Mouse (Mus musculus): ENCODE measurements around the gene Tcf15.

DNA sequence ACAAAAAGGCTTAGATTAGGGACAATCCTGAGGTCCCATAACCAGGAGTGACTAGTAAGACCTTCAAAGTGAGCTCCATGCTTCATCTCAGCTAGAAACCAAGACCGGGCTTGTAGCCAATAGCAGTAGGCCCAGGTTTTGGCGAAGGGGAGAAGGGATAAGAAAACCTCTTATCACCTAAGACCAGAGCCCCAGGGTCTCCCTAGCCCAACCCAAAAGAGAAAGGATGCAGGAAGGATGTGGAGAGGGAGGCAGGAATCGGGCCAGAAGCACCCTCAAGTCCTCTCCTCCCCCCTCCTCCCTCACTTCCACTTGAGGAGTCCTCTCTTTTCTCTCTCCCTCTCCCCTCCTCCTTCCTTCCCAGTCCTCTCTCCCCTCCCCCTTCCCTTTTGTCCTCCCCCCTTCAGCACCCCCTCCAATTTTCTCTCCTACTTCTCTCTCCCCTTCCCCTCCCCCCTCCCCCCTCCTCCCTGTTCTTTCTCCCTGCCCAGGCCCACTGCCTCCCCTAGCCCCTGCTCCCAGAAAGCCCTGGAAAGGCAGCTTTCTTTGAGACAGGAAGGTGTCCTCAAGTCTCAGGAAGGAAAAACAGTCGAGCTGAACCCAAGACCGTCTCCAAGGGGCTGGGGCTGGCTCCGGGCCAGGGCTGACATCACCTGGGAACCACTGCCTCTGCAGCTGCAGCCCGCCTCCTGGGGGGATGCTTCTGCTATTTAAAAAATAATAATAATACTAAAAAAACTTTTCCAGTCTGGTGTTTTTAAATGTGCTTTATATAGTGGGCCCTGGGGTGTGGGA is 12.2 kb downstream of the Tcf15 start:
- TF ChIP-seq CTCF (IDR thresholded peaks at IDR 0.05; ENCODE audit: borderline replicate concordance, control insufficient read depth, extremely low read depth, insufficient read depth, low read length, poor library complexity): no peak
- TF ChIP-seq POLR2A (IDR thresholded peaks at IDR 0.05; ENCODE audit: control insufficient read depth, extremely low read depth, insufficient read depth, low read length, poor library complexity): no peak
